Mouse (Mus musculus): ENCODE results near the gene C2cd6.

GRCm38 (mm10) chr1:59037723-59038122, 57.0 kb downstream of the C2cd6 start:
- no peak for TF ChIP-seq CTCF (IDR thresholded peaks at IDR 0.05; ENCODE audit: low read depth)
- TF ChIP-seq EP300 (IDR thresholded peaks at IDR 0.05; ENCODE audit: low read depth) = no peak
